Mouse (Mus musculus) testis, adult 2 months (tissue): ENCODE results near the gene P3h3.

Experiments
- CTCF ChIP-seq: fragments of 200-500 bp; IDR thresholded peaks from 2 replicates; pipeline ENCODE4 v1.5.1; 2012; ENCODE audit warnings: low read depth, mild to moderate bottlenecking, inconsistent platforms, low read length, moderate library complexity; ENCODE audit not compliant: control insufficient read depth, insufficient read depth, insufficient replicate concordance
- POLR2A ChIP-seq: fragments of 200-500 bp; IDR thresholded peaks from 2 replicates; pipeline ENCODE4 v1.6.1; 2012; ENCODE audit warnings: low read depth, mild to moderate bottlenecking, inconsistent platforms, low read length, moderate library complexity; ENCODE audit not compliant: control insufficient read depth

DNA sequence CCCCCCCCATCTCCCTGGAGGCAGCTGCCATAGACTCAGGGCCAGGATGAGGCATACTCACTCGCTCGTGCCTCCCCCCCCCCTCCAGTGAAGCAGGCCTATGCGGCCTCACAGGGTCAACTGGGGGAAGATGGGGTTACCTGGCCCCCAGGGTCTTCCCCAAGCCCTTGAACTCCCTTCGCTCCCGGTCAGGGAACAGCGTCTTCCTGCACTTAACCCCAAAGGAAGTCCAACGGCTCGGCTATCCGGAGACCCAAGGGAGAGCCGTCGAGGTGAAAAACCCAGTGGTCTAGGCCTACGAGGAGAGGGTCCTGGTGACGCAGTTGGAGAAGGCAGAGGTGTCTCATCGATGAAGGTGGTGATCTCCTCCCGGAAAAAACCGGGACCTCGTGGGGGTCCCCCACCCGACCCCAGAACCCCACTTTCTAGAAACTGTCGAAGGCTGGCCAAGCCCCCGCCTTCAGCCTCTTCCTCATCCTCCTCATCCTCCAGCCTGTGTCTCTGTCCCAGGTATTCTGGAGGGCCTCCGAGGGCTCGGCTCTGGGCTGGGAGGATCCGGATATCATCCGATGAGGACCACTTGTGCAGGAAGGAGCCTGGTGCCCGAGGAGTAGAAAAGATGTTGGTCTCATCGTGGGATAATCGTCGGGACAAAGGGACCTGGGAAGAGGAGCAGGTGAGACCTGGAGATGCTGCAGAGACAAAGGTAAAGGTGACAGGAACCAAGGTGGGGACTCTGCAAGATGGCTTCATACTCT, 1.2 kb upstream of the P3h3 start:
- TF ChIP-seq POLR2A (no peak), CTCF (no peak)
